Mouse (Mus musculus) C2C12 (cell line): ENCODE data around the gene Cort. TPM values are rescaled to one million over a fixed set of nuclear protein-coding genes. Genes with fewer than 3 reads are reported as not detected.

Experiments used
- H3K27me3 ChIP-seq: one replicate; pipeline ENCODE4 v1.6.1; 2011; ENCODE audit not compliant: control insufficient read depth, insufficient read depth, insufficient read length
- H3K36me3 ChIP-seq: one replicate; pipeline ENCODE4 v1.6.1; 2011; ENCODE audit not compliant: control insufficient read depth, insufficient read depth
- H3K4me3 ChIP-seq: one replicate; pipeline ENCODE4 v1.5.1; 2011; ENCODE audit warnings: mild to moderate bottlenecking, control low read depth; ENCODE audit not compliant: poor library complexity, insufficient read depth, severe bottlenecking
- H3K79me2 ChIP-seq: one replicate; pipeline ENCODE4 v1.6.1; 2011; ENCODE audit not compliant: control insufficient read depth, insufficient read depth
- H3K79me3 ChIP-seq: one replicate; pipeline ENCODE4 v1.6.1; 2011; ENCODE audit warnings: low read depth, control low read depth
- H3ac ChIP-seq: one replicate; pipeline ENCODE3; 2011; ENCODE audit warnings: low read depth; ENCODE audit not compliant: control insufficient read depth, insufficient read length
- CEBPB ChIP-seq: IDR thresholded peaks from one replicate; pipeline ENCODE4 v1.6.1; 2011; ENCODE audit warnings: low read depth, mild to moderate bottlenecking, control low read depth, moderate library complexity
- CTCF ChIP-seq: IDR thresholded peaks from one replicate; pipeline ENCODE4 v1.5.1; 2011; ENCODE audit not compliant: control insufficient read depth, insufficient read depth, insufficient read length
- FOSL1 ChIP-seq: IDR thresholded peaks from one replicate; pipeline ENCODE4 v1.8.0; 2011; ENCODE audit warnings: mild to moderate bottlenecking, low read length; ENCODE audit not compliant: poor library complexity, insufficient read depth, severe bottlenecking
- MAX ChIP-seq: IDR thresholded peaks from one replicate; pipeline ENCODE4 v1.6.1; 2011; ENCODE audit warnings: mild to moderate bottlenecking, control low read depth
- MYOD1 ChIP-seq: IDR thresholded peaks from one replicate; pipeline ENCODE4 v1.6.1; 2011; ENCODE audit warnings: low read depth; ENCODE audit not compliant: control insufficient read depth, insufficient read length
- MYOG ChIP-seq: IDR thresholded peaks from one replicate; pipeline ENCODE4 v1.6.1; 2011; ENCODE audit not compliant: control insufficient read depth, insufficient read length; ENCODE audit errors: extremely low read depth
- USF1 ChIP-seq: IDR thresholded peaks from one replicate; pipeline ENCODE4 v1.6.1; 2011; ENCODE audit warnings: low read depth, mild to moderate bottlenecking, control low read depth, moderate library complexity
- polyA plus RNA-seq: library from polyadenylated mRNA; unstranded; fragments of >200 nt; fragmentation: generic; extraction: Trizol; gene quantifications from one replicate; pipeline ENCODE4 v1.2.1, GENCODE M21; 2012; ENCODE audit warnings: missing spikeins

Cort gene
- polyA plus RNA-seq, 1 experiment: 0.20 TPM

DNA sequence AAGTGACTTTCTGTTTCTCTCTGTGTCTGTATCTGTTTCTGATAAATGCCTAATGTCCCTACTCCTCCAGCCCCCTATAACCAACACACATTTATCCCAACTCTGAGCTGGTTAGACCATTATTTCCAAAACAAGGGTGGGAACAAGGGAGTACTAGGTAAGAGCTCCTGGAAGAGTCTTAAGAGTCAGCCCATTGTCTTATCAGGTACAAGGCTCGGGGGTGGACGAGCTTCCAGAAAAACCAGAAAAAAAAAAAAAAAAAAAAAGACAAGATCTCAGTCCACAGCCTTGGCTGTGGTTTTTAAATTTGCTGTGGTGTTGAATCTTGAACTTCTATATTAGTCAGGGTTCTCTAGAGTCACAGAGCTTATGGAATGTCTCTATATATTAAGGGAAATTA, 41.5 kb upstream of the Cort start:
- H3K79me2 ChIP-seq: peaks cover 48% of the 10 kb centered on the region
- H3ac ChIP-seq: no peak overlapping the region
- TF ChIP-seq FOSL1: no peak
- TF ChIP-seq MYOG: no peak
- no peak for TF ChIP-seq MYOD1
- TF ChIP-seq CEBPB: no peak
- no peak for TF ChIP-seq CTCF
- no peaks in the 10 kb centered on the region for H3K27me3 ChIP-seq
- peaks cover 35% of the 10 kb centered on the region for H3K79me3 ChIP-seq
- no peak overlapping the region for H3K4me3 ChIP-seq
- H3K36me3 ChIP-seq: peaks cover 27% of the 10 kb centered on the region

DNA sequence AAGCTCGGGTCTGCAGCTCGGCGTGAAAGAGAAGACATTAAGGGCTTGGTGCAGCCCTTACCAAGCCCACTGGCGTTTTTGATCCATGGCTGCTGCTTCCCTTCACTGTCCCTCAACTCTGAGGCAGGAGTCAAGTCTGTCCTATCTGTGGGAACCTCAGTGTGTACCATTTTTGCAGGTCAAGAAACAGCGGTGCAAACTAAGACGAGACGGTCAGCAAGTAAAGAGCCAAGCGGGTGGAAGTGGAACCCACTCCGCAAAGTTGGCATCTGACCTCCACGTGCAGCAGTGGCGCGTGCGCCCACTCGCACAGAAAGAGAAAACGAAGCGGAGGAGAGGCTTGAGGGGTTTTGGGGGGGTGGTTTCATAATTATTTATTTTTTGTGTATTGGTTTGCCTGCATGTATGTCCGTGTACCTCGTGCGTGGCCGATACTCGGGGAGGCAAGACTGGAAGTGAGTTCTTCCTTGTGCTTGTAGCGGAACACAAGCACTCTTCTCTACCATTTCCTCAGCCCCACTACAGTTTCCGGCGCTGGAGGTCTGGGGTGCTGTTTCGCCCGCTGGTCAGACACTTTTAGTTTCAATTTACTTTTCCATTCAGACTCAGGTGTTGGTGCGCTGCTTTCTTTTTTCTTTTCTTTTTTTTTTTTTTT, 40.5 kb upstream of the Cort start:
- H3ac ChIP-seq: peak overlapping the region; percentile 73

GRCm38 (mm10) chr4:149166215-149166946, 39.8 kb upstream of the Cort start, which contains the start of gene Pgd:
Gene Pgd (minus strand): TSS chr4:149166771.
- Histone ChIP-seq H3ac (peak within 1 kb of the TSS; percentile 73), H3K79me3 (peaks cover 47% of the 10 kb centered on the region), H3K4me3 (peak within 1 kb of the TSS; percentile 79), H3K36me3 (peaks cover 44% of the 10 kb centered on the region), H3K27me3 (no peaks in the 10 kb centered on the region), H3K79me2 (peaks cover 64% of the 10 kb centered on the region)
- peak; percentile 49 for TF ChIP-seq USF1
- no peak for TF ChIP-seq MYOD1
- no peak for TF ChIP-seq FOSL1
- no peak for TF ChIP-seq CTCF
- no peak for TF ChIP-seq MAX

More for the DNA sequence above, 40.5 kb upstream of the Cort start:
- Histone ChIP-seq H3K27me3 (no peaks in the 10 kb centered on the region), H3K36me3 (peaks cover 37% of the 10 kb centered on the region), H3K79me2 (peaks cover 57% of the 10 kb centered on the region), H3K4me3 (peak overlapping the region; percentile 79), H3K79me3 (peaks cover 43% of the 10 kb centered on the region)
- TF ChIP-seq MYOG (no peak), MYOD1 (no peak), MAX (no peak)

DNA sequence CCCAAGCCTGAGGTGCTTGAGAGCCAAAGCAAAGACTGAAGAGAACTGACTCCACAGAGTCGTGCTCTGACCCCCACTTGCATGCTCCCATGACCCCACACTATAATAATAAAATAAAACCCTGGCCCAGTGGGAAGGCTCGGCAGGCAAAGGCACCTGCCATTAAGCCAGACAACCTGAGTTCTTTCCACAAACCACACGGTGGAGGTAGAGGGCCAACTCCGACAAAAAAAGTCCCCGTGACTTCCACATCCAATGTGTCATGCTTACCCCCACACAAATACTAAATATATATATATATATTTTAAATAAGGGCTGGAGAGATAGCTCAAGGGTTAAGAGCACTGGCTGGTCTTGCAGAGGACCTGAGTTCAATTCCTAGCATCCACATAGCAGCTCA, 37.6 kb upstream of the Cort start:
- Histone ChIP-seq H3K36me3 (peaks cover 66% of the 10 kb centered on the region), H3K79me3 (peaks cover 58% of the 10 kb centered on the region), H3K4me3 (peak overlapping the region; percentile 11), H3K27me3 (no peaks in the 10 kb centered on the region), H3K79me2 (peaks cover 71% of the 10 kb centered on the region), H3ac (no peak overlapping the region)
- TF ChIP-seq FOSL1 (no peak), MAX (no peak), CTCF (no peak), USF1 (no peak), MYOD1 (no peak), CEBPB (no peak), MYOG (no peak)

GRCm38 (mm10) chr4:149163196-149163595, 36.6 kb upstream of the Cort start:
- Histone ChIP-seq H3ac (no peak overlapping the region), H3K4me3 (no peak overlapping the region), H3K79me2 (peaks cover 80% of the 10 kb centered on the region), H3K27me3 (no peaks in the 10 kb centered on the region), H3K36me3 (peaks cover 75% of the 10 kb centered on the region), H3K79me3 (peaks cover 58% of the 10 kb centered on the region)
- no peak for TF ChIP-seq FOSL1
- no peak for TF ChIP-seq USF1
- TF ChIP-seq MYOD1: no peak
- no peak for TF ChIP-seq CEBPB
- TF ChIP-seq CTCF: no peak
- no peak for TF ChIP-seq MAX
- no peak for TF ChIP-seq MYOG

DNA sequence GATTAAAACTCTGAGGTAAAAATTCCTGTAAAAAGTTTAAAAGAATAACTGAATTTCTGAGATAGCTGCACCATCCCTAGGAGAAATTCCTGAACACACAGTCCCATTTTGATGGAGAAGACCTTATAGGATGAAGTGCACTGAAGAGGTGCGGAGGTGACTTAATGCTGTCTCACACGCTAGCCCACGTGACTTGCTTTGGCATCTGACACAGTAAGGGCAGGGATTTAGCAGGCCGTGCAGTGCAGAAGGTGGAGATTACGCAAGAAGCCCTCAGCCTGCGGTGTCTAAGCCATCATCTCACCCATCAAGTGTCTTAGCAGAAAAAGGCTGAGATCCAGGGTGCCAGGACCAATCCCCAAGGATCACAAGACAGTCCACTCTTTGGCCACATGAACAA, 34.6 kb upstream of the Cort start:
- Histone ChIP-seq H3K79me2 (peaks cover 64% of the 10 kb centered on the region), H3K36me3 (peaks cover 96% of the 10 kb centered on the region), H3K27me3 (no peaks in the 10 kb centered on the region), H3K4me3 (no peak overlapping the region), H3K79me3 (peaks cover 60% of the 10 kb centered on the region), H3ac (no peak overlapping the region)
- TF ChIP-seq USF1 (no peak), FOSL1 (no peak), MYOD1 (no peak), CEBPB (peak; percentile 34)
